23 mouse cellular contexts compared by ENCODE assay signal in genomic region chr17:45277516-45277915, GRCm38 (mm10).
A peak's percentile ranks its signal among the peaks of the same experiment; 100 is the strongest.
DNase-seq lines count a peak whose midpoint lies in the region; ATAC-seq lines count a peak whose summit lies in the region.
"Had no signal": no experiment of that assay in that cellular context is flagged by ENCODE, and none has a peak within 500 bp of the region (broad histone marks: within the 10 kb centered on the region; RNA-seq: fewer than 3 reads in every experiment).

No protein-coding gene starts in this region.

- DNase-seq in midbrain, embryonic 11.5 days (ENCODE audit: low spot score, missing footprints), result peak; percentile 39
- no peak for DNase-seq in midbrain, embryonic 14.5 days
- peak; percentile 64 for DNase-seq in cerebellum, adult 9-10 months
- DNase-seq in cerebellum, postnatal 36 days, result peak; percentile 45 to 58
- DNase-seq in urinary bladder, adult 2 months (ENCODE audit: low spot score), result no peak
- DNase-seq in gastrocnemius, postnatal 14 days, result no peak
- DNase-seq: adrenal gland, postnatal 25 days; heart, postnatal 10 days; kidney, postnatal 14 days; liver, postnatal 0 days; right cerebral cortex, adult 18-20 months; thymus, adult 18-20 months; thymus, postnatal 36 days had no signal

- H3K4me1 ChIP-seq in midbrain, embryonic 11.5 days (ENCODE audit: control insufficient read depth, insufficient read depth, low read length), result no peaks in the 10 kb centered on the region
- no peaks in the 10 kb centered on the region; the same call in 1 of the 2 replicates for H3K4me1 ChIP-seq in midbrain, embryonic 14.5 days (ENCODE audit: control insufficient read depth, insufficient read depth, low read length)
- H3K4me1 ChIP-seq: heart, embryonic 13.5 days; liver, embryonic 12.5 days had no signal

- no peaks in the 10 kb centered on the region for H3K36me3 ChIP-seq in midbrain, embryonic 11.5 days (ENCODE audit: control insufficient read depth, insufficient read depth, low read length)
- H3K36me3 ChIP-seq in midbrain, embryonic 14.5 days (ENCODE audit: control insufficient read depth, insufficient read depth, low read length), result no peaks in the 10 kb centered on the region
- H3K36me3 ChIP-seq: heart, embryonic 13.5 days; liver, embryonic 12.5 days; midbrain, embryonic 10.5 days; neural tube, embryonic 12.5 days had no signal

- intact Hi-C loops in gastrocnemius, postnatal 14 days (cut with DNase I; ENCODE audit: low total_unique reads), result no loop called here

- no peaks in the 10 kb centered on the region; the same call in 1 of the 2 replicates for H3K27me3 ChIP-seq in midbrain, embryonic 11.5 days (ENCODE audit: control insufficient read depth, insufficient read depth, low read length)
- no peaks in the 10 kb centered on the region for H3K27me3 ChIP-seq in midbrain, embryonic 14.5 days (ENCODE audit: control insufficient read depth, insufficient read depth, low read length)
- H3K27me3 ChIP-seq: liver, embryonic 12.5 days; neural tube, embryonic 12.5 days had no signal

- no peak overlapping the region for H3K27ac ChIP-seq in midbrain, embryonic 11.5 days (ENCODE audit: low read depth, low read length)
- H3K27ac ChIP-seq in midbrain, embryonic 14.5 days (replicated peaks; ENCODE audit: low read depth, low read length), result no peak overlapping the region
- H3K27ac ChIP-seq: heart, embryonic 13.5 days; hindbrain, embryonic 14.5 days; liver, embryonic 12.5 days; midbrain, embryonic 10.5 days; neural tube, embryonic 12.5 days; stomach, postnatal 0 days had no signal

- H3K4me3 ChIP-seq in midbrain, embryonic 11.5 days (ENCODE audit: low read depth, low read length), result no peak overlapping the region
- no peak overlapping the region for H3K4me3 ChIP-seq in midbrain, embryonic 14.5 days (replicated peaks; ENCODE audit: low read depth, low read length)
- H3K4me3 ChIP-seq: heart, embryonic 13.5 days; liver, embryonic 12.5 days; midbrain, embryonic 10.5 days; myocyte; neural tube, embryonic 12.5 days had no signal

- no peak for ATAC-seq in midbrain, embryonic 11.5 days (ENCODE audit: low FRiP score)
- no peak for ATAC-seq in midbrain, embryonic 14.5 days (ENCODE audit: low FRiP score, low TSS enrichment)
- ATAC-seq in megakaryocyte-erythroid progenitor cell, adult 5-6 weeks (replicated peaks; ENCODE audit: low FRiP score, low TSS enrichment, poor library complexity, severe bottlenecking), result no peak
- ATAC-seq: CD4-positive, CD25-positive, alpha-beta regulatory T cell, adult 4 months; intestine, postnatal 0 days; liver, embryonic 12.5 days; liver, postnatal 0 days had no signal

- 84% methylated on average over 3 of the region's 3 CpGs for WGBS in midbrain, embryonic 11.5 days
- WGBS in midbrain, embryonic 14.5 days, result 88% methylated on average over 3 of the region's 3 CpGs

- no peaks in the 10 kb centered on the region for H3K9me3 ChIP-seq in midbrain, embryonic 11.5 days (ENCODE audit: control insufficient read depth, low read length)
- H3K9me3 ChIP-seq in midbrain, embryonic 14.5 days (ENCODE audit: control insufficient read depth, low read length), result no peaks in the 10 kb centered on the region
- H3K9me3 ChIP-seq: heart, embryonic 13.5 days; liver, embryonic 12.5 days; midbrain, embryonic 10.5 days; neural tube, embryonic 12.5 days had no signal

- H3K9ac ChIP-seq in midbrain, embryonic 11.5 days (ENCODE audit: low read length), result no peak overlapping the region
- no peak overlapping the region for H3K9ac ChIP-seq in midbrain, embryonic 14.5 days (replicated peaks; ENCODE audit: low read length)
- H3K9ac ChIP-seq: heart, embryonic 13.5 days; hindbrain, embryonic 14.5 days; liver, embryonic 12.5 days; liver, postnatal 0 days; neural tube, embryonic 12.5 days had no signal

- H3K4me2 ChIP-seq in midbrain, embryonic 11.5 days, result no peak overlapping the region
- H3K4me2 ChIP-seq in midbrain, embryonic 14.5 days (ENCODE audit: low read length), result no peak overlapping the region
- H3K4me2 ChIP-seq: heart, embryonic 13.5 days; hindbrain, embryonic 14.5 days; liver, embryonic 12.5 days; neural tube, embryonic 12.5 days had no signal

Comparison
In these comparisons a context has a peak if more than half of its experiments do, and no peak if none do; other contexts are left out.
1. DNase-seq: peak in midbrain, embryonic 11.5 days (single experiment), cerebellum, adult 9-10 months (single experiment) and cerebellum, postnatal 36 days (2 of 2); none in midbrain, embryonic 14.5 days (single experiment), urinary bladder, adult 2 months (single experiment) and gastrocnemius, postnatal 14 days (single experiment).